Mouse (Mus musculus) CD8-positive naive resting alpha-beta T cell, adult 2 months (primary cell): ENCODE measurements around the gene Polr3gl.

Experiments
- DNase-seq, 2 experiments: peaks; one replicate each; pipeline ENCODE4 v3.0.0; 2022; ENCODE audit warnings: low read depth in 2 of 2, low spot score in 2 of 2

Polr3gl gene

DNA sequence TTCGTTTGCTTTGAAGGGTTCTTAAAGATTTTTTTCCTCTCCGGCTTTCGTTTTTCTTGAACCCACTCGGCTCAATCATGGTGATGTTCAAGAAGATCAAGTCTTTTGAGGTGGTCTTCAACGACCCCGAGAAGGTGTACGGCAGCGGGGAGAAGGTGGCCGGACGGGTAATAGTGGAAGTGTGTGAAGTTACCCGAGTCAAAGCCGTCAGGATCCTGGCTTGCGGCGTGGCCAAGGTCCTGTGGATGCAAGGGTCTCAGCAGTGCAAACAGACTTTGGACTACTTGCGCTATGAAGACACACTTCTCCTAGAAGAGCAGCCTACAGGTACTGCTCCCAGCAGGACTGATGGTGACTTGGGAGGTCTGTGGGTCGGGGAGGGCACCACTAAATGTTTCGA lies 35.8 kb downstream of the Polr3gl start:
- no peak for DNase-seq

- peak; percentile 99 for DNase-seq
Measured at GRCm38 (mm10) chr3:96557694-96558093, 36.3 kb downstream of the Polr3gl start, which contains the start of gene Txnip. Gene Txnip (plus strand): TSS chr3:96557957.

GRCm38 (mm10) chr3:96556651-96557635 lies 37.0 kb downstream of the Polr3gl start:
- DNase-seq, result peak; percentile 50 to 64

DNA sequence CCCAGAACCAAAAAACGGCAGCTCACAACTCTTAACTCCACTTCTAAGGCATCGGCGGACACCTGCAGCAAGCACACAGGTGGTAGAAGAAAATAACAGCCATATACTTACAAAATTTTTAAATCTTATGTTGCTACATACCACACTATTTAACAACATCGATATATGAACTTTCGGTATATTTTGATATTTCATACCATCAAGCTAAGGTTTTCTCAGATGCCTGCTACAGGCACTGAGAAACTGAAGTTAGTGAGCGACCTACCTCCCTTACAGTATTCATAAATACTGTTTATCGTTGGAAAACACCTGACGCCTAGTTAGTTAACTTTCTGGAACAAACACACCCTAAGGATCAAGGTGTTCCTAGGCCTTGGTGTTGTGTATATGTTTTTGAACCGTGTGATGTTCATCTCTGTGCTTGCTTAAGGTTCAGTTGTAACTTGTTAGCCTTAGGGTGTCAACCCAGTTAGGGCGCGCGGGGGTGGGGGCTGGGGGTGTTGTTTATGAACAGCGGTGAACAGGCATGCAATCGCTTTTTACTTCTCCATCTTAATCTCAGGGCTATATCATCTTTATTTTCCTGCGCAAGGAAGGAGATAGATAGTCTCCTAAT lies 37.9 kb downstream of the Polr3gl start:
- DNase-seq, result no peak

DNA sequence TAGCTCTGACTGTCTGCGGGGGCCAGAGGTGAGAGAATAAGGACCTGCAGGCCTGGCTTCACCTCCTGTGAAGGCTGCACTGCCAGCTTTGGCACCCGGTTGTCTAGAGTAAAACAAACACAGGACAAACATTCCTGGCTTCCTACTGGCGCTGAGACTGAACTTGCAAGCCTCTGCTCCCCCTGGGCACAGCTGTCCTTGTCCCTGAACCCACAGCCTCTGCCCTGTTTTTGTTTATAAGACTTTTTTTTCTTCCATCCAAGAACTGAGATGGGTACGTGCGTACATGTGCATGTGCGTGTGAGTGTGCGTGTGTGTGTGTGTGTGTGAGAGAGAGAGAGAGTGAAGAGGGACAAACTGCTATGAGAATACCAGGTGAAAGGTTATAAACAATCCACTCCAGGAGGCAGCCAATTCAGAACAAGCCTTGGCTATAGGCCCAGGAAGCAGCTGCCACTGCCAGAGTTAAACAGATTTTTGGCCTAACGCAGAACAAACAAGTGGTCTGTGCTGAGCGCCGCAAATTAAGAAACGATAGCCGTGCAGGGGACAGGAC lies 38.9 kb downstream of the Polr3gl start:
- no peak for DNase-seq

- DNase-seq, result no peak
Measured at GRCm38 (mm10) chr3:96554251-96554650, 39.7 kb downstream of the Polr3gl start.

- no peak for DNase-seq
Measured at GRCm38 (mm10) chr3:96553601-96554000, 40.4 kb downstream of the Polr3gl start.

DNA sequence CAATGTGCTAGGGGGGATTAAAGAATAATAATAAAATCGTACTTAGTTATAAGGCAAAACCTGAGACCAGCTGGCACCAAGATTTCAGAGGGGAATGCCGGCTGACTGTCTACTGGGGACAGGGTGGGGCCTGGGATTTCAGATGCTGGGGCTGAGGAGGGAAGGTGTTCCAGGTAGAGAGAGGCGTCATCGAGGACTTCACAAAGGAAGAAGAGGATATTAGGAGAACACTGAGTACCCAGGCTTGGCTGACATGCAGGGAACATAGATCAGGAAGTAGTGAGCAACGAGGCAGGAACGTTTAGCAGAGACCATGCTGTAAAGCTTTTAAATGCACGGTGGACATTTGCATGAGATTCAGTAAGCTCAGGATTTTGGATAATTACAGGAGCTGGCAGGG lies 42.1 kb downstream of the Polr3gl start:
- no peak for DNase-seq

DNA sequence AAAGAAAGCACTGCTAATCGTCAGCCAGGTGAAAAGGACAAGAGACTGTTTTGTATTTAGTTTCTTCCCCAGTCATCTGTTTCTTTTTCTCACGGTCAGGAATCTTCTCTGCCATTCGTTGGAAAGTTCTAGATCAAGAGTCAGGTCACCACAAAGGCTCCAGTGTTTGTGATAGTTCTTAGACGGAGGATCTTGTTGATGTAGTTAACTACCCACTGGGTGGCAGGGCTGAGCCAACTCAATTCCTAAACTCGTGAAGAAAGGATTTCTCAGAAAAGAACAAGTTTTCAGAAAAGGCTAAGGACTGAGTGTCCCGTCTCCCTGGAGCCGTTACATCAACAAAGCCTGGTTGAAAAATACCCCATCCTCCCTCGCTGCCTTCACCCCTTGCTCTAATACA lies 42.8 kb downstream of the Polr3gl start:
- peak; percentile 53 to 69 for DNase-seq

DNA sequence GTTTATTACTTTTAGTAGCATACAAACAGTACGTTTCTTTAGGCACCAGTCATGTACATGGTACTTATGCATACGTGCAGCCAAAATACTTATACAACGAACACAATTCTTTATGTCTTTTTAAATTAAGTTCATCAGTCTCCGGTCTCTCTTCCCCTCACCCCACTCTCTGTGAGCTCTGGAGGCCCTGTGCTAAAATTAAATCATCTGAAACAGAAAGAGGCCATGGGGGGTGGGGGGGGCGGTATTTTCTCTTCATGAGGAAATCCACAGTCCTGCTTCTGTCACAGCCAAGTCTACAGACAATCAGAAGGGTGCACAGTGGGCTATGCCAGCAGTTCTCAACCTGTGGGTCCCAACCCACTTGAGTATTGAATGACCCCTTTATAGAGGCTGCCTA lies 44.6 kb downstream of the Polr3gl start:
- no peak for DNase-seq

DNA sequence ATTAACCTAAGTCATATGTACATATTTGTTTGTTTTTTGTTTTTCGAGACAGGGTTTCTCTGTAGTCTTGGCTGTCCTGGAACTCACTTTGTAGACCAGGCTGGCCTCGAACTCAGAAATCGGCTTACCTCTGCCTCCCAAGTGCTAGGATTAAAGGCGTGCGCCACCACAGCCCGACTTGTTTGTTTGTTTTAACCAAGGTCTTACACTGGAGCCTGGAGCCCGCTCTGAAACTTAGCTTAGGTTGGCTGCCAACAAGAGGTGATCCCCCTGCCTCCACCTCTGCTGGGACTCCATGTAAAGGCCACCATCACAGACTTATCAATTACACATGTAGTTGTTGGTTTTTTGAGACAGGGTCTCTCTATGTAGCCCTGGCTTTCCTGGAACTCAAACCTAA lies 45.2 kb downstream of the Polr3gl start:
- DNase-seq, result no peak

DNA sequence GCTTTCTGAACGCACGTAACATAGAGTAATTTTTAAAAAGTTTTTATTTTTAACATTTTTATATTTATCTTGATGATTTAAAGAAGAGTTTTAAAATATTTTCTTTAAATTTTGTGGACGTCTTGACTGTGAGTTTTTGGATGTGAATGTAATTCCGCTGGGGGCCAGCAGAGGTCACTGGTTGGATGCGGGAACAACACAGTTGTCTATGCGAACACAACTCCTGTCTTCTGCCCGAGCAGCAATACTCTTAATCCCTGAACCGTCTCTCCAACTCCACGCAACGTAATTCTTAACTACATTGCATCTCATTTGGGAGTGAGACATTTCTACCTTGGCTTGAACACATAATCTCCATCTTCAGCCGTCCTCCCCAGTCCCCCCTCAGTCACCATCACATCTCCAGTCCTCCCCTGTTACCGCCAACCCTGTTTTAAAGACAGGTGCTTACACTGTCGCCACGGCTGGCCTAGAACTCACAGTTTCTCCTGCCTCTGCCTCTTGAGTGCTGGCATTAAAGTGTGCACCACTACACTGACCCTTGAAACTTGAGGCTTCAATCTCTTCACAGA lies 46.5 kb downstream of the Polr3gl start:
- DNase-seq, result peak; percentile 78 to 84

GRCm38 (mm10) chr3:96546880-96547279 lies 47.1 kb downstream of the Polr3gl start:
- no peak for DNase-seq

- DNase-seq, result no peak
Measured at GRCm38 (mm10) chr3:96545565-96545964, 48.4 kb downstream of the Polr3gl start.

DNA sequence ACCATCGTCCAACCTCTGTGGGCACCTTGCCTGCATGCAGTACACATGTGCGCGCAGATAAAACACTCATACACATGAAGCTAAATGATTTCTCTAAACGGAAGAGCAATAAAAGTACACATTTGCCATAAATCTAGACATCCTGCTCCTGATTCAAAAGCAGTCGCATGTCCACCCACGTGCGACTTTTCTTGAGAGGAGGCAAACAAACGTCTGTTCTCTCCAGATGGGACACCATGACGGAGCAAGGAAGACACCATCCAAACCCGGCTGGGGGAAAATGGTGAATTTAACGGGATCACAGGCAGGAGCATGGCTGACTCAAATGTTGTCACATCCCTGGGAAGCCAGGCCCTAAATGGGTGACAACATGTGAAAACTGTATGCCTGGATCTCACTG lies 50.6 kb downstream of the Polr3gl start:
- no peak for DNase-seq

DNA sequence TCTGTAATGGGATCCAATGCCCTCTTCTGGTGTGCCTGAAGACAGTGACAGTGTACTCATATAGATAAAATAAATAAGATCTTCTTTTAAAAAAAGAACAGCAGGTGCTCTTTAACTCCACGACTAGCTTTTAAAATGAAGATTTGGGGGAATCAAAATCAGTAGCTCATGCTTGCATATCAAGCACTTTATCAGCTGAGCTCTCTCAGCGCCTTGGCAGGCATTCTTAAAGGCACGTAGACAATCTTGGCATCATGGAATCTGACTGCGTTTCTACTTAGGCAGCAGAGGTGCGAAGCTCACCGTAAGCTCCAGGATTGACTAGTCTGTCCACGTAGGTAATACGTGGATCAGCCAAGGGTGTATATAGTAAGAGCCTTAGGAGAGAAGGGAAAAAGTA lies 51.4 kb downstream of the Polr3gl start:
- DNase-seq, result no peak

DNA sequence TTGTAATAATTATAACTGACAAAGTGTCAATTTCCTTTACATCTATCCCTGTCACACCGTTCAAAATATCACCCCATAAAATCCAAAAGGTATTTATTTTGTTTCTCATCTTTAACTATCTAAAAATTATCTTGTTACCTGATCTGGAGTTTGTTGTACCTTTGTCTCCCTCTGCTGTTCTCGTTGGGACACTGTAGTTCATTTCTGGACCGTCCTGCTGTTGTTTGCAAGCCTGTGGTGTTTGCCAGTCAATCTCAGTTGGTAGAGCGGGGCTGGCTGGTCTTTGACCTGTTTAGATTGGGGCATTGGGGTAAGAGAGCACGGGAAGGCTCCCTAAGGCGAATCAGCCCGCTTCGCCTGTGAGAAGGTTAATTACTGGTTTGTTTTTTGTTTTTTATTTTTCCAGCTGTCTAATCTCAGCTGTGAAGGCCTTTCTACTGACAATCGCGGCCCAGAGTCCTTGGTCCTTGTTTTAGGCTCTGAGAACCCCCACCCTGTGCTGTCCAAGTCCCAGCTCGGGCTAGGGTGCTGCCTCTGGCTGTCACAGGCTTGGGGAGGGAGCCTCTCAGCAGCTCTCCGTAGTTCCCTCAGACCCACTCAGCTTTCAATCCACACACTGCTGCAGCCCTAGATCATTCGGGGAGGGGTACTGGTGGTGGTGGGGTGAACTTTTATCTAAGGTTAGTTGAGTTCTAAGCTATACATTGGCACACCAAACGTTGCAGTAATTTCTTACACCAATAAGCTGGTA lies 52.5 kb downstream of the Polr3gl start:
- no peak for DNase-seq

DNA sequence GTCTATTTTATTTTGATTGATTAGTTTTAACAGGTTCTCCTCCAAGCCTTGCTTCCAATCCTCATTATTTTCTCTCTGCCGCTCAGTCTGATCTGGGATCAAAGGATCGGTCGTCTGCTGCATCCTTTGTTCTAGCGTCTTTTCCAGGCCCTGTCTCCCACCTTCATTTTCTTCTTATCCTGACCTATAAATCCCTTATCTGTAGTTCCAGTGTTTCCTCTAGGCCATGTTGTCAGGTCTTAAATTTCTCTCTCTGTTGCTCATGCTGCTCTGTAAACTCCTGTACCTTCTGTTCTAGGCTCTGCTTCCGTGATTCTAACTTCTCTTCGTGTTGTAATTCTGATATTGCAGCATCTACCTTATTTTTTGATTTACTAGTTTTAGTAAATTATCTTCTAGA lies 53.2 kb downstream of the Polr3gl start:
- no peak for DNase-seq

DNA sequence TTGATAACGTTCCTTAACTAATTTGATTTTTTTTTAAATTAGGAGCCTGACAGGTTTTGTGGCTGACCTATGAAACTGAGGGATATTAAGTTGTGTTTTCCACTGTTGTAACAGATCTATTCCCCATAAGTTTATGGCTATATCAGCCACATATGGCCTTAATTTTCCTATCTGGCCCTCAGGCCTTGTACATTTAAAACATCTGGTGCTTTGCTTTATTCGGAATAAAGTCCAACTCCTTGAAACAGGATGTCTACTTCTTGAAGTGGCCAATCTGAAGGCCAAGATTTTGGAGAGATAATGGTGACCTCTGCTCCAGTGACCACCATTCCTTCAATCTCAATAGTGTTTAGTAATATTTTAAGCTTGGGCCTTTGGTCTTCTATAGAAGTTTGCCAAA lies 54.7 kb downstream of the Polr3gl start:
- no peak for DNase-seq

DNA sequence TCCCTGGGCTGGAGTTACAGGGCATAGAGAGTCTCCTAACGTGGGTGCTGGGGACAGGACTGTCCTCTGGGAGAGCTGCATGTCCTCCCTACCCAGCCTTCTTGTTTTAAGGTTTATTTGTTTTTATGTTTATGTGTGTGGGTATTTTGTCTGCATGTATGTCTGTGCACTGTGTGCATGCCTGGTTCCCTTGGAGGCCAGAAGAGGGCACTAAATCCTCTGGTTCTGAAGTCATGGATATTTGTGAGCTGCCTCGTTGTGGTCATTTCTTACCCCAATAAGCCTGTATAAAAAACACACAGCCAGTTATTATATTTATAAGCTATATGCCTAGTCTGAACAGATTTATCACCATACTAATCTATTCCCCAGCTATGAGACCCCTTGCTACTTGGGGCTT lies 59.7 kb downstream of the Polr3gl start:
- no peak for DNase-seq

DNA sequence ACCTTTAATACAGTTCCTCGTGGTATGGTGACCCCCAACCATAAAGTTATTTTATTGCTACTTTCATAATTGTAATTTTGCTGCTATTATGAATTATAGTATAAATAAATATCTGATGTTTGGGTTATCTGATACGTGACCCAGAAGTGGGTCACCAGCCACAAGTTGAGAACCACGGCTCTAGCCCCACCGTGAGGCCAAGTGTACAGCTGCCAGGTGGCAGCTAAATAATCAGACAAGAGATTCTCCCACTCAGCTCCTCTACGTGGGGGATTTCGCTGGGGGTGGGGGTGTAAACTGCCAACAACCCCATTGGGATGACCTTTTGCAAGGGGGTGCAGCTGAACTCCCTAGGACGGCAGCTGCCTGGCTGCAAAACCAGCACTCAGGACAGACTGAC lies 61.9 kb downstream of the Polr3gl start:
- DNase-seq, result no peak
